Mouse (Mus musculus) adrenal gland, postnatal 4 days (tissue): ENCODE measurements around the gene Rybp. TPM values are rescaled to one million over a fixed set of nuclear protein-coding genes. Genes with fewer than 3 reads are reported as not detected.

Source experiments
- DNase-seq, 2 experiments: peaks; one replicate each; pipeline ENCODE4 v3.0.0; 2021 to 2022; ENCODE audit warnings: low spot score in 2 of 2, mixed read lengths in 2 of 2
- total RNA-seq, 2 experiments: library from RNA; stranded (reverse); gene quantifications; 2 replicates each; pipeline ENCODE4 v1.2.3; 2021

Rybp gene
- total RNA-seq, 2 experiments from 2014 or later, result 34.1 to 34.7 TPM

- no peak for DNase-seq
Measured at GRCm38 (mm10) chr6:100220917-100221560, 66.2 kb downstream of the Rybp start.

DNA sequence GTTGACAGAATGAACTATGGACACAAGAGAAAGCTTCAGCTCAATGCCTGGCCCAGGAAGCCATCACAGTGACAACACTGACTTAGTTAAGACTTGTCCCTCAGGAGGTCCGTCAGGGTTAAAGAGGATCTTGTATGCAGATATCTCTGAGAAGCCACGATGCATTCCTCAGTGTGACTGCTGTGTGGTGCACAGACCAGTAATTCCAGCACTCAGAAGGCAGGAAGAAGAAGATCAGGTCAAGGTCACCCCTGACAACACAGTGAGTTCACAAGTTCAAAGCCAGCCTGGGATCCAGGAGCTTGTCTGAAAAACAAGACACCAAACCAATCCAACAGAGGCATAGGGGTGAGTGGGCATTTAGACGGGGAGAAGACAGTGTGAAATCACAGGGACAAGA, 67.3 kb downstream of the Rybp start:
- DNase-seq, result no peak

DNA sequence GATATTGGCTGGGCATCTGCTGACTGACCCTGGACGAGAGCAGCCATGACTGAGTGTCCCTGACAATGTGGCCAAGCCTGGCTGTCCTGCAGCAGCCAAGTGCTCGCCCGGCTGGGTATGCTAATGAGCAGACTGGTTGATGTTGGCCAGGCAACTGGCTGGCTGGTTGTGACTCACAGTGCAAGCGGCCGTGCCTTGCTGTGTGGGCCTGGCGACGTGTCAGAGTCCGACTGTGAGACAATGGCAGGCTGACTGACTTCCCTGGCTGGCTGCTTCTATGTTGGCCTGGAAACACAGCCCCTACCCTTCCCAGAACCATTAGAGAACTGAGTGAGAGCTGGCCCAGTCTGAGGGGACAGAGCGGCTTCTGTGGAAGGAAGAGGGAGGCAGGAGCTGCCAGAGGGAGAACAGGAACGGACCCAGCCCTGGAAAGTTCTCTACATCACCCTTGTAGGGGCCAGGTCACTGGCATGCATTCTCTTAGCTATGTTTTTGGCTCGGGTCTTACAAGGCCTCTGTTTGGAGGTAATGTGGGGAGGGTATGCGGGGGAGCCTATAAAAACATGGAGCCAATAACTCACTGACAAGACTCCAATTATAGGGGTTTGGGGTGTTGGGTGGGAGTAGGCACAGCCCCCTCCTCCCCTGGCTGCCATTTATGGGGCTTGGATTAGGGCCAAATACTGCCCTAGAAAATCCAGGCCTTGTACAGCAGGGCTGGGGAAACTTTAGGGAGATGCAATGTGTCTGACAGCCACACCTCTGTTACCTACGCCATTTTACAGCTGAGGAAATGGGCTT, 68.5 kb downstream of the Rybp start:
- DNase-seq, result peak; percentile 49 to 68

DNA sequence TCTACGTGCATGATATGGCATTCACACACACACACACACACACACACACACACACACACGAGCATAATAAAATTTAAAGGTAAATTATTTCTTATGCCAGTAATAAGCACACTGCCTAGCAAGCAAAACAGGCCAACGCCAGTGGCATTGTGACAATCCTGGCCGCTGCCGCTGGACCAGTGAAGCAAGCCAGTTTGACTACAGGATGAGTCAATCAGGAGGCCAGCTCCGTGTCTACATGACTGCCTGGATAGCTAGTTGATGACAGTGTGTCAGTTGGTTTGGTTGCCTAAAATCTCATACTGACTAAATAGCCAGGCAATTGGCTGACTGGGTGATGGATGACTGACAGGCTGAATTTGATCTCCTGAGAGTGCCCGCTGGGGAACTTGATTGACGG, 69.8 kb downstream of the Rybp start:
- no peak for DNase-seq

GRCm38 (mm10) chr6:100216945-100217344, 70.3 kb downstream of the Rybp start:
- DNase-seq, result no peak

DNA sequence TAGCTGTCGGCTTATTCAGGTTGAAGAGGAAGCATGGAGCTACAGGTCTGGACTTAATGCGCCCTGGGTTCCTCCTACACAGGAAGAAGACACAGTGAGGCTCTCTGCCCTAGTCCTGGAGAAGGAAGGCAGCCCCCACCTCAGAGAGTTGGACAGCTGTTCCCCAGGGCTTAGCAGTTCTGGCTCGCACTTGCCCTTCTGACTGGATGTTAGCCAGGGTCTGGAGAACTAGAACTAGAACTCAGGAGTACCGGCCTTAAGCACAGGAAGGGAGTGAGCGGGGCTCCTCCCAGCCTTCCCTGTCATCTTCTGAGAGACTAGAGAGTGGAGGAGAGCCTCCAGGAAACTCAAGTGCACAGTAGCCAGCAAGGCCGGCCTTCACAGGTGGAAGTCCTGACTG, 71.5 kb downstream of the Rybp start:
- no peak for DNase-seq

- DNase-seq, result no peak
Measured at GRCm38 (mm10) chr6:100214132-100214913, 73.0 kb downstream of the Rybp start.

DNA sequence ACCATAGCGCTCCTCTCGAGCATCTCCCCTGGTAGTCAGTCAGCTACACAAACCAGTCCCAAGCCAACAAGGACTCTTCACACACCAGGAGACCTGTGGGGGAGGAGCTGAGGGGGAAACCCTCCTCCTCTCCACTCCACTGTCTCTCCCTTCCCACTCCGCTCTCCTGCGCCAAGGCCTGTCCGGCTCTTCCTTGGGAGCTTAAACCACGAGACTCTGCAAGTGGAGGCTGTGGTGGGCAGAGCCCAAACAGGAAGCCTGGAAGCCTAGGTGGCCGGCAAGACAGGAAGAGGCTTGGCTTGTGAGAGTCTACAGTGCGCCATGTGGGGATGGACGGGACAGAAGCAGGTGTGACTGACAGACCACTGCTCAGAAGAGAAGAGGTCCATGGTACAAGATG, 73.7 kb downstream of the Rybp start:
- DNase-seq, result no peak

DNA sequence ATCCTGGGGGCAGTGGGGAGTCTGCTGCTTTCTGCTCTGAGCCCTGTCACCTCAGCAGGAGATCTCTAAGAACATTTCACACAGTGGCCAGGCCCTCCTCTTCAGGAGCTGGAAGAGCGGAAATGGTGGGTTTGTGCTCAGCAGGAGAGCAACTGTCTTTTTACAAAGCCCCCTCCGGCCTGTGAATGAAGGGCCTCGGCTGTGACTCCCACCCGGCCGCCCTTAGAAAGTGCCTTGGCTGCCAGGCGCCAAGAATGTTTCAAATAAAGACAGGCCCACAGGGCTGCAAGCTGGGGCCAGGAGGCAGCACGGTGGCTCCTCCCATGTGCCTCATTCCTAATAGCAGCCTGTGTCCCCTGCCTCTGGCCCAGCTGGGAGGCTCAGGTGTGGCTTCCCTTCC, 74.5 kb downstream of the Rybp start:
- DNase-seq, result no peak

DNA sequence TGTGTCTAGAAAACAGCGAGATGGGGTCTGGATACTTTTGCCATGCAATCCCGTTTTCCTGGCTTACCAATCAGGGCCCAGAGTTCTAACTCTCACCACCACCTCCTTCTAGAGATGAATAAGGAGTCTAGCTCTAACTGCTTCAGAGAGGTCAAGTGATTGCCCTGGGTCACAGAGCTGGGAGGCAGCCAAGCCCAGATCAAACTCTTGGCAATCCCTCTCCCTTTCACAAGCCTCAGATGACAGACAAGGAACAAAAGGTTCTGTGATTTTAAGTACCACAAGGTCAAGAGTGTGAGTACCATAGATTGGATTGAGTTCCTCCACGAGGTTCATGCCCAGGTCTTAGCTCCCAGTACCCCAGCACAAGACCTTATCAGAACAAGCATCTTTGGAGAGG, 75.6 kb downstream of the Rybp start:
- no peak for DNase-seq

DNA sequence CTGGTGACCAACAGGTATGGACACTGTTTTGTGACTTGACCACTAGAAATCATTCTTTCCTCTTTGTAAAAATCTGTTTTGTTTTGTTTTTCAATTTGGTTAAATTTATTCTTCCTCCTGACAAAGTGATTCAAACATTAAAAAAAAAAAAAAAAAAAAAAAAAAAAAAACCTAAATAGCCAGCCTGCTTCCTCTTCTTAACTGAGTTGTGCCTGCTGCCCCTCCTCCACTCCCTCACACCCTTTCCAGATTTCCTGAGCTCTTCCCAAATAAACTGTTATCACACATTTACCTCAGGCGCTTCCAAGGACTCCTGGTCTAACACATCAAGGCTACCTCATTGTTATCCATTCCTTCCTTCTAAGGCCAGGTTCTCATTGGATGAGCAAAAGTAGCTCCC, 76.8 kb downstream of the Rybp start:
- no peak for DNase-seq

- no peak for DNase-seq
Measured at GRCm38 (mm10) chr6:100206741-100207275, 80.5 kb downstream of the Rybp start.

- no peak for DNase-seq
Measured at GRCm38 (mm10) chr6:100206261-100206660, 81.0 kb downstream of the Rybp start.

GRCm38 (mm10) chr6:100204436-100204835, 82.8 kb downstream of the Rybp start:
- DNase-seq, result no peak

DNA sequence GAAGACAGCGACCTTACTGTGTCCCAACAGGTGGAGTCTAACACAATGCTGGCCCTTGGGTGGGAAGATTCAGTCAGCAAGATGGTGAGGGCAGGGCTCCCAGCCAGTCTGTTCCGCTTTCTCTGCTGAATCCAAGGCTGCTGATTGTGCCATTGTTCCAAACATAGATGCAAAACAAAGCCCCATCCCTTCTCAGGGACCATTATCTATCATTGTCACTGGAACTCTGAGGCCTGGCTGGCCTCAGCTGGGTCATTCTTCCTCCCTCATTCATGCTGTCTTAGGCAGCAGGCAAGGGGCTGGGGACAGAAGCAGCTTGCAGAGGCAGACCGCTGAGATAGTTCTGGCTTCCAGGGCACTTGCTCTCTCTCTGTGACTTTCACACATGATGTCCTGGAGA, 83.8 kb downstream of the Rybp start:
- no peak for DNase-seq

DNA sequence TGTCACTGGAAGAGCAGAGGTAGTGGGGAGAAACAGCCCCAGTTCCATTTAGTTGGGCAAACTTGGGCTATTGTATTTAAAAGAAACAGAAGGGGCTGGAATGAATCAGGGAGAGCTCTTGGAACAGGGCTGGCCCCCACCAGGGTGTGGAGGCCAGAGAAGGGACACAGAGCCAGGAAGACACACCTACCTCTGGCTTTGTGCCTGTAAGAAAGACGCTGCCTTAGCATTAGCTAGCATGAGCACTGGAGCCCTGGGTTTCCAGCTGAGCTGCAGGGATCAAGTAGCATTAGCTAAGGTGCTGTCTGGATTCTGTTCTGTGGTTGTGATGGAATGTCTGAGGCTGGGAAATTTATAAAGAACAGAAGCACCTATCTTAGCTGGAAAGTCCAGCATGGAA, 85.2 kb downstream of the Rybp start:
- DNase-seq, result no peak

DNA sequence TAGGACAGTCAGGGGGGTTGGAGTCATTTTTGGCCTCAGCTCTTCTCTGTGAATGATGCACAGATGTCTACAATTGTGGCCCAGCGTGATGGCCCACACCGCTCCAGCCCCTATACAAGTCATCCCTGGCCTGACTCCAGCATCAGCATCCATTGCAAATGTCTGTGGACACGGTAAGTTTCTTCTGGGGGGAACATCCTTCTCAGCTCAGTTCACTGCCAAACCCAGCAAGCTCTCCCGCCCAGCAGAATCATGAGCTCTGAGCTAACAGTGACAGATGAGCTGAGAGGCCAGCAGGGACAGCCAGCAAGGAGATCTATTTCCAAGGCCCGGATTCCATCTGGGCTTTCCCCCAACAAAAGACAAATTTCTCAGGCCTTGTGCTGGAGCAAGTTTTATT, 90.2 kb downstream of the Rybp start:
- no peak for DNase-seq

- peak in 1 of 2 experiments; percentile 44 for DNase-seq
Measured at GRCm38 (mm10) chr6:100195870-100196409, 91.3 kb downstream of the Rybp start.

GRCm38 (mm10) chr6:100195091-100195490, 92.2 kb downstream of the Rybp start:
- DNase-seq, result no peak

DNA sequence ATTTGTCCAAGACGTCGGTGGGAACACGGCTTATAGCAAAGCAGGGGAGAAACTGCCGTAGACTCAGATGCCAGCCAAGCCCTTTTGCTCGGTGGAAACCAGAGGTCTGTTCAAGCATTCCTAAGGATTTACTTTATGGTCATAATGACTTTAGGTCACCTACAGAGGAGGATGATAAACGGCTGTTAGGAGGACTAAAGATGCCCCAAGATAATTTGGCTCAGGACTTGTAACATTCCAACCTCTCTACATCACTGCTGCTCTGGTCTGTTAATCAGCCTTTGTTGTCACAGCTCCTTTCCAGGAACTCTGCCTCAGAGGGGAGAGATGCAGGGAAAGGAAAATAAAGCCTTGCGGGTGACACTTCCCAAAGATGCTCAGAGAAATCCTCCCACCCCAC, 93.5 kb downstream of the Rybp start:
- no peak for DNase-seq

DNA sequence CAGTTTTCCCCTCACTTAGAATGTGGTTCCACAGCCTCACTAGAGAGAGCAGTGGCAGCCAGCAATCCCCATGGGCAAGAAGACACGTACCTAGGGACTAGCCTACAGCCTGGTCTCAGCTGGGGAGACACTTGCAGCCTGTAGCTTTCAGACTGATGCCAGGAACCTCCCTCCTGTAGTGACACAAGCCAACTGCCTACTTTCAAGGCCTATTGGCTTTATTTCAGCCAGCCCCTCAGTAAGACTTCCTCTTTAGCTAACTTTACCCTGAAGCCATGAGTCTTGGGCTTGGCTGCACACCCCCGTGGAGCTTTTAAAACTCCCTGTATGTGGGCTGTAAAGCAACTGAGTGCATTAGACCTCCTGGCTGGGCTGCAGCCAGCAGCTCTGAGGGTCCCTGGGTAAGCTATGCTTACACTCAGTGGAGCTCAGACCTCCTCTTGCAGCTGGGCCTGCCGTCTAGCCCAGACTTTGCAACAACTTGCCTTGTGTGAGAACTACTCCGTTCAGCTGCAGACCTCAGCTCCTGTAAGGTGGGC, 94.5 kb downstream of the Rybp start:
- DNase-seq, result no peak
